Mouse (Mus musculus): Measurements from ENCODE around the gene Cmpk1. TPM values are rescaled to one million over a fixed set of nuclear protein-coding genes. Genes with fewer than 3 reads are reported as not detected.

The Cmpk1 gene
- polyA plus RNA-seq, 1 experiment from 2014 or later, result 141 TPM

DNA sequence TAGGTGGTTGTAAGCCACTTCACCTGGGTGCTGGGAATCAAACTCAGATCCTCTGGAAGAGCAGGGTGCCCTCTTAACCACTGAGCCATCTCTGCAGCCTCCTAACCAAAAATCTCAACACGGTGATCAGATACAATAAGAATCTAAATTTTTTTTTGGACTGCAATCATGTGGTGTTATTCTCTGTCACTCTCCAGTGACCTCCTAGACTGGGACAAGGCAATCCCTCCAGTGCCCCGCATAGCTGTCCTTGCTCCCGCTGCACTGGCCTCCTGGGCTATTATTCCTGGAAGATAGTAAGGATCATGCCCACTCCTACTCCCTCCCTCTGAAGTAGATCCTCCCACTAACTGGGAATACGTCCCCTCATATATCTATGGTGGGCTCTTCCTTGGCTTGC lies 45.7 kb downstream of the Cmpk1 start:
- no peaks in the 10 kb centered on the region for H3K9me3 ChIP-seq (ENCODE audit: control insufficient read depth, low read length)
- 70% methylated on average over 4 of the region's 4 CpGs for whole genome bisulfite sequencing
- H3K4me1 ChIP-seq (ENCODE audit: control insufficient read depth, insufficient read depth, low read length), result peaks cover 3% of the 10 kb centered on the region; the same call in 1 of the 2 replicates
- H3K9ac ChIP-seq (ENCODE audit: low read length), result no peak overlapping the region
- H3K27ac ChIP-seq (ENCODE audit: low read depth, low read length), result no peak overlapping the region
- no peak overlapping the region for H3K4me2 ChIP-seq (ENCODE audit: low read depth)
- DNase-seq (ENCODE audit: low spot score) (no peak), ATAC-seq (ENCODE audit: insufficient read depth, low FRiP score, low TSS enrichment) (no peak)
- H3K36me3 ChIP-seq (ENCODE audit: control insufficient read depth, insufficient read depth, low read length), result no peaks in the 10 kb centered on the region
- H3K27me3 ChIP-seq (ENCODE audit: control insufficient read depth, insufficient read depth, low read length), result no peaks in the 10 kb centered on the region
- H3K4me3 ChIP-seq (ENCODE audit: low read depth, low read length), result no peak overlapping the region

GRCm38 (mm10) chr4:114938248-114938647 lies 48.8 kb downstream of the Cmpk1 start:
- Histone ChIP-seq H3K36me3 (ENCODE audit: control insufficient read depth, insufficient read depth, low read length) (no peaks in the 10 kb centered on the region), H3K9ac (ENCODE audit: low read length) (no peak overlapping the region), H3K27ac (ENCODE audit: low read depth, low read length) (no peak overlapping the region), H3K4me3 (ENCODE audit: low read depth, low read length) (no peak overlapping the region), H3K27me3 (ENCODE audit: control insufficient read depth, insufficient read depth, low read length) (no peaks in the 10 kb centered on the region), H3K4me2 (ENCODE audit: low read depth) (no peak overlapping the region), H3K9me3 (ENCODE audit: control insufficient read depth, low read length) (no peaks in the 10 kb centered on the region), H3K4me1 (ENCODE audit: control insufficient read depth, insufficient read depth, low read length) (peaks cover 3% of the 10 kb centered on the region; the same call in 1 of the 2 replicates)
- no peak for ATAC-seq (ENCODE audit: insufficient read depth, low FRiP score, low TSS enrichment)
- WGBS, result 53% methylated on average over 3 of the region's 3 CpGs
- DNase-seq (ENCODE audit: low spot score), result no peak

DNA sequence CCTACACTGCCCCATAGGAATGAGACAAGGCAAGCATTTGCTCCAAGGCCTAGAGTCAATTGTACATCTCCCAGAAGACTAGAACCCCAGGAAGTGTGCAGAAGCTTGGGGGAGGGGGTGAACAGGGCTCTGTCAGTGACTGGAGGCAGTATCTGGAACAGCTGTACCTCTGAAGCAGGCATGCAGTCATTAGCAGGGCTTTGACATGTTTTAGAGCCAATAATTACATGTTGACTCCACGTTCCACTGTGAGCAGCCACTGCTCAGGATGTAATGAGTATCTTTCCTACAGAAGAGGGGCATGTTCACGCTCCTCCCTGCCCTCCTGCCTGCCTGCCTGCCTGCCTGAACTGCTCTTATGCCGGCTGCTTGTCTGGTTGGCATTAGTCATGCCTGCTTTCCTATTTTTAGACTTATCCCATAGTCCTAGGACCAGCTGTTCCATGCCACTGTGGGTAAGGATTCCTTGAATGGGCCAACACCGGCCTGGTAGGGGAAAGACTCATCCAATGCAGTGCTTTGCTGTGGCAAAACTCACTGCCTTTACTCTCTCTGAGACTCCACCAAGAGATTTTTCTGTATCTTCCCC lies 49.5 kb downstream of the Cmpk1 start:
- peaks cover 3% of the 10 kb centered on the region; the same call in 1 of the 2 replicates for H3K4me1 ChIP-seq (ENCODE audit: control insufficient read depth, insufficient read depth, low read length)
- no peak for ATAC-seq (ENCODE audit: insufficient read depth, low FRiP score, low TSS enrichment)
- no peaks in the 10 kb centered on the region for H3K27me3 ChIP-seq (ENCODE audit: control insufficient read depth, insufficient read depth, low read length)
- 62% methylated on average over 4 of the region's 4 CpGs for WGBS
- H3K36me3 ChIP-seq (ENCODE audit: control insufficient read depth, insufficient read depth, low read length), result no peaks in the 10 kb centered on the region
- no peak for DNase-seq (ENCODE audit: low spot score)
- H3K4me2 ChIP-seq (ENCODE audit: low read depth), result no peak overlapping the region
- no peak overlapping the region for H3K4me3 ChIP-seq (ENCODE audit: low read depth, low read length)
- H3K9me3 ChIP-seq (ENCODE audit: control insufficient read depth, low read length), result no peaks in the 10 kb centered on the region
- H3K27ac ChIP-seq (ENCODE audit: low read depth, low read length), result no peak overlapping the region
- H3K9ac ChIP-seq (ENCODE audit: low read length), result no peak overlapping the region

DNA sequence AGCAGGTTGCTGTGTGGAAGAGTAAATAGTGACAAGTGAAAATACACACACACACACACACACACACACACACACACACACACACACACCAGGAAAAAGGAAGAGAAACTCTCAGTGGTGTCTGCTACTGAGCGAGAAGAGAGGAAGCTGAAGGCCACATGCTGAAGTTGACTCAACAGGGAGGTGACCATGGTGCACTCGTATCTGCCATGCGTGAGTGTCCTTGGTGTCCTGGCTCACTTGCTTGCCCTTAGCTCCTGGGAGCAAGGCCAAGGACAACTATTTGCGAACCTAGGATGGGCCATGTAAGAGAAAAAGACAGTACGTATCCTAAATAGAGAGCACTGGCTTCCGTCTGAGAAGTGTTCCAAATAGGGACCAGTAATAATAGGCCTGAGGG lies 52.9 kb downstream of the Cmpk1 start:
- Histone ChIP-seq H3K4me3 (ENCODE audit: low read depth, low read length) (no peak overlapping the region), H3K9me3 (ENCODE audit: control insufficient read depth, low read length) (no peaks in the 10 kb centered on the region), H3K9ac (ENCODE audit: low read length) (no peak overlapping the region), H3K4me1 (ENCODE audit: control insufficient read depth, insufficient read depth, low read length) (no peaks in the 10 kb centered on the region), H3K36me3 (ENCODE audit: control insufficient read depth, insufficient read depth, low read length) (no peaks in the 10 kb centered on the region), H3K27ac (ENCODE audit: low read depth, low read length) (no peak overlapping the region), H3K4me2 (ENCODE audit: low read depth) (no peak overlapping the region), H3K27me3 (ENCODE audit: control insufficient read depth, insufficient read depth, low read length) (no peaks in the 10 kb centered on the region)
- no peak for DNase-seq (ENCODE audit: low spot score)
- 91% methylated on average over 6 of the region's 6 CpGs for WGBS
- ATAC-seq (ENCODE audit: insufficient read depth, low FRiP score, low TSS enrichment), result no peak

DNA sequence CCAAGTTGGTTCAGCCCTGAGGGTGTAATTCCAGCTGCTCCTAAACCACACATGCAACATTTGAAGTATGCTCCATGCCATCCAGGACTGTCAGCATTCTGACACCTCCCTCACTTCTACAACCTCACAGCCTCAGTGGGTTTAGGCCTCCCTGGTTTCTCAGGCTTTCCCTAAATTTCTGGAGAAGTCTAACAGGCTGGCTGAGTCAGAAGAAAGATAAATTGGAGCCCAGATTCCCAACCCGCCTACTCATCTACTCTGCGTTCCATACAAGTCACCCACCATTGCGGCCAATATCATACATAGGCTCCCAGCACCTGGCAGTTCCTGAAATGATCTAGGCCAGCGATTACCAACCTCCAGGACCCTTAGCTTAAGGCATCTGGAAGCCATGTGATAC lies 54.3 kb downstream of the Cmpk1 start:
- no peaks in the 10 kb centered on the region for H3K9me3 ChIP-seq (ENCODE audit: control insufficient read depth, low read length)
- H3K9ac ChIP-seq (ENCODE audit: low read length), result no peak overlapping the region
- H3K4me2 ChIP-seq (ENCODE audit: low read depth), result no peak overlapping the region
- WGBS, result 83% methylated on average over 4 of the region's 4 CpGs
- no peak overlapping the region for H3K27ac ChIP-seq (ENCODE audit: low read depth, low read length)
- H3K4me3 ChIP-seq (ENCODE audit: low read depth, low read length), result no peak overlapping the region
- peaks cover 7% of the 10 kb centered on the region for H3K27me3 ChIP-seq (ENCODE audit: control insufficient read depth, insufficient read depth, low read length)
- DNase-seq (ENCODE audit: low spot score), result no peak
- ATAC-seq (ENCODE audit: insufficient read depth, low FRiP score, low TSS enrichment), result no peak
- no peaks in the 10 kb centered on the region for H3K36me3 ChIP-seq (ENCODE audit: control insufficient read depth, insufficient read depth, low read length)
- no peaks in the 10 kb centered on the region for H3K4me1 ChIP-seq (ENCODE audit: control insufficient read depth, insufficient read depth, low read length)

DNA sequence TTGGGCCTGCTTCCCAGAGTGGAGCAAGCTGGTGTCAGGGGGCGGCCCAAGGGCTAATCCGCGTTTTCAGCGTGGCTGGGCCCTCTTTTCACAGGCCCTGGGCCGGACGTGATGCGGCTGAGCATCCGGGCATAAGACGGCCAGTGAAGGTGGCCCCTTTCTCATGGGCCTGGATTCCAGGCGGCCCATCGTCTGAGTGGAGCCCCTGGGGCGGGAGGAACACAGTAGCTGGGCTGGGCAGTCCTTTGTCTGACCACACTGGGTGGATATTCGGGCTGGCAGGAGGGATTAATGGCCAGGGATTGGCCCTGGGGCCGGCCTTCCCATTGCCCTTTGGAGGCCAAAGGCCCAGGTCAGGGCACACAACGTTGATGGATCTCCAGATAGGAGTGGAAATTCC lies 57.9 kb downstream of the Cmpk1 start:
- ATAC-seq (ENCODE audit: insufficient read depth, low FRiP score, low TSS enrichment), result no peak
- WGBS, result 26% methylated on average over 15 of the region's 15 CpGs
- peaks cover 41% of the 10 kb centered on the region for H3K27me3 ChIP-seq (ENCODE audit: control insufficient read depth, insufficient read depth, low read length)

GRCm38 (mm10) chr4:114925917-114926312 lies 61.1 kb downstream of the Cmpk1 start, which contains the start of gene Foxe3:
Gene Foxe3, minus strand, starts transcription at chr4:114926013.
- Histone ChIP-seq H3K27me3 (ENCODE audit: control insufficient read depth, insufficient read depth, low read length) (peaks cover 62% of the 10 kb centered on the region), H3K36me3 (ENCODE audit: control insufficient read depth, insufficient read depth, low read length) (no peaks in the 10 kb centered on the region), H3K9me3 (ENCODE audit: control insufficient read depth, low read length) (no peaks in the 10 kb centered on the region), H3K9ac (ENCODE audit: low read length) (no peak within 1 kb of the TSS), H3K4me2 (ENCODE audit: low read depth) (peak within 1 kb of the TSS; percentile 45), H3K4me1 (ENCODE audit: control insufficient read depth, insufficient read depth, low read length) (no peaks in the 10 kb centered on the region), H3K27ac (ENCODE audit: low read depth, low read length) (no peak within 1 kb of the TSS), H3K4me3 (ENCODE audit: low read depth, low read length) (peak within 1 kb of the TSS; percentile 31)
- no peak for ATAC-seq (ENCODE audit: insufficient read depth, low FRiP score, low TSS enrichment)
- WGBS, result 1% methylated on average over 17 of the region's 25 CpGs
- DNase-seq (ENCODE audit: low spot score), result no peak

More for the DNA sequence above, 57.9 kb downstream of the Cmpk1 start:
- H3K4me2 ChIP-seq (ENCODE audit: low read depth), result no peak overlapping the region
- no peaks in the 10 kb centered on the region for H3K4me1 ChIP-seq (ENCODE audit: control insufficient read depth, insufficient read depth, low read length)
- H3K9ac ChIP-seq (ENCODE audit: low read length), result no peak overlapping the region
- H3K27ac ChIP-seq (ENCODE audit: low read depth, low read length), result no peak overlapping the region
- DNase-seq (ENCODE audit: low spot score), result peak; percentile 14
- H3K4me3 ChIP-seq (ENCODE audit: low read depth, low read length), result no peak overlapping the region
- H3K9me3 ChIP-seq (ENCODE audit: control insufficient read depth, low read length), result no peaks in the 10 kb centered on the region
- no peaks in the 10 kb centered on the region for H3K36me3 ChIP-seq (ENCODE audit: control insufficient read depth, insufficient read depth, low read length)

GRCm38 (mm10) chr4:114924971-114925916 lies 61.8 kb downstream of the Cmpk1 start:
- Histone ChIP-seq H3K9me3 (ENCODE audit: control insufficient read depth, low read length) (no peaks in the 10 kb centered on the region), H3K36me3 (ENCODE audit: control insufficient read depth, insufficient read depth, low read length) (no peaks in the 10 kb centered on the region), H3K4me3 (ENCODE audit: low read depth, low read length) (peak overlapping the region; percentile 31), H3K27me3 (ENCODE audit: control insufficient read depth, insufficient read depth, low read length) (peaks cover 62% of the 10 kb centered on the region), H3K4me1 (ENCODE audit: control insufficient read depth, insufficient read depth, low read length) (no peaks in the 10 kb centered on the region), H3K9ac (ENCODE audit: low read length) (no peak overlapping the region), H3K27ac (ENCODE audit: low read depth, low read length) (no peak overlapping the region), H3K4me2 (ENCODE audit: low read depth) (peak overlapping the region; percentile 45)
- ATAC-seq (ENCODE audit: insufficient read depth, low FRiP score, low TSS enrichment), result peak; percentile 40
- WGBS, result under 1% methylated on average over 105 of the region's 125 CpGs
- peak; percentile 49 for DNase-seq (ENCODE audit: low spot score)

Measured in neural tube, embryonic 11.5 days (tissue).